Mouse (Mus musculus): ENCODE data around the gene Ss18l1.
A peak's percentile ranks its signal among the peaks of the same experiment; 100 is the strongest.

Ss18l1 gene

DNA sequence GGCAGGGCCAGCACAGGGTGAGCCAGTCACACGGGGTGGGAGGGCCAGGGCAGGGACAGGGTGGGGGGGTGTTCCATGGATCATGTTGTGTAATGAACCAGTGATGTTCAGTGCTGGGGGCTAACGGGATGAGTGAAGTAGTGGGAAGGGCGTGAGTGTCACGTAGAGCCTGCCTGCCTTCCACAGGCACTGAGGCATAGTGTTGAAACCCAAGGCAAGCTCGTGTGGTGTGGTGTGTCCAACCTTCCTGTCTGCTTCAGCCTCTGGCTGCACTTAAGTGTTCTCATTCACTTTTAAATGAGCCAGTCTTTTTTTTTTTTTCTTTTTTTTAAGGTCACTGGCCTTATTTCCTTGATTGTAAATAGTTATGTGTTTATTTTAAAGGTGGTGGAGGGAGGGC lies 7.6 kb upstream of the Ss18l1 start:
- no peak for DNase-seq (ENCODE audit: low read depth, low spot score)

- no peak for DNase-seq (ENCODE audit: low read depth, low spot score)
Measured at GRCm38 (mm10) chr2:180040406-180040805, 1.9 kb upstream of the Ss18l1 start.

DNA sequence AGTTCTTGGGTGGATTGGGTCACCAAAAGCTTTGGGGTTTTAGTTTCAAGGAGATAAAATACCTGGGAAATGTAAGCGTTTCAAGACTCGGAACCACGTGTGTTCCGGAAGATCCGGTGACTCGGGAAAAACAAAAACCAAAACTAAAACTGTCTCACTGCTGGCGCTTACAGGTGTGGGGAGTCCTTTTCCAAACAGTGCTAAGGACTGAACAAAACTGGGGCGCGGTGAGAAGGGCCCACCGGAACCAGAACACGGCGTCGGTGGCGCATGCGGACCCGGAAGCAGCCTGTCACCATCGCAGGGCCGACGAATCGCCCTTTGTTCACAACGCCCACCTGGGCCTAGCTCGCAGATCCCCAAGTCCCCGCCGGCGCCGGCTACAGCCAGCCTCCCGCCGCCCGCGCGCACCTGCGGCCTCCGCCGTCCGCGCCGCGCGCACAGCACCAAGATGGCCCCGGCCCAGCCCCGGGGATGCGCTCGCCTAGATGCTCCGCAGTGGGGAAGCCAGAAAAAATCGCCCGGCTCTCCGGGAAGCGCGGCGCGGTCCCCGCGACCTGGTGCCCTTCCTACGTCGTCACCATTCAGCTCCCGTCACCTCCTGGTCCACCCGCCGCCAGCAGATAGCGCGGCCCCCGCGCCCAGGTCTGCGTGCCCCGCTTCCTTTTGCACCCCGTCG lies 593 bp upstream of the Ss18l1 start:
- peak; percentile 72 for DNase-seq (ENCODE audit: low read depth, low spot score)

DNA sequence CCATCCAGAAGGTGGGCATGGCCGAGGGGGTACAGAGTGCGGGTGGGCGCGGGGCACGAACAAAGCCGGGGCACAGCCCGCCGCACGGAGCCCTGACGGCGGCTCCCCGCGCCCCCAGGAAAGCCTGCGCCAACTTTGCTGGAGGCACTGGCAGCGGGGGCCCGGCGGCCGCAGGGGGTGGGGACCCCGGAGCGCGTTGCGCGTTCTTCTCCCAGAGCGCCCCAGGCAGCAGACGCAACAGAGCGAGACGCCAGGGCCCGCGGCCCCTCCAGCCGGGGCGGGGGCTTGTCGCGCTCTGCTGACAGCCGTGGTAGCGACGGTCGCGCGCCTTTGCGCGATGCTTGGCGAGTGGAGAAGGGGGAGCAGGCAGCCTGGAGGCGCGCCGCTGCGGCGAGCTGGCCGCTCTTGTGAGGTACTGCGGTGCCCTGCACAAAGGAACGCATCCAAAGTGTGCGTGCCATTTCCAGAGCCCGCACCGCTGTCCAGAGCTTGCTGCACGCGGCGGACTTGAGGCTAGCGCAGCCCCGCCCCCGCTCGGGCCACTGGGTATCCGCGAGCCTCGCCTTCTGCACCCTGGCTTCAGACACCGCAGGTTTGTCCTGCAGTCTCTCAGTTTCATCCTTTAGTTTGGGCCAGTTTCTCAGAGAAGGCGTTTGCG lies 678 bp downstream of the Ss18l1 start:
- peak; percentile 81 for DNase-seq (ENCODE audit: low read depth, low spot score)

DNA sequence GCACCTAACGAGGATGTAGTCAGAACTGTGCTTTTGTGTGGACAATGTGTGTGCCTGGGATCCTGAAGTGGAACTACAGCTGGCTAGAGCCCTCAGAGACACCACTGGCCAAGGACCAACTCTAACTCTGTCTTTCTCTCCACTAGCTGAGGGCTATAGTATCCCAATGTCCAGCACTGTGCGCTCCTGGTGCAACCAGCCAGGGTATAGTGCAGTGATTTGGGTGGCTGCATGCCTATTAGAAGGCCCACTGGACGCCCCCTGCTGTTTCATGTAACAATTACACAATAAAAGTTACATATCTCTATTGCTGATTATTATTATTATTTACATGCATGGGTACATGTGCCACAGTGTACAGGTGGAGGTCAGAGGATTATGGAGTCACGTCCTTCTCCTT lies 3.0 kb downstream of the Ss18l1 start:
- DNase-seq (ENCODE audit: low read depth, low spot score), result peak; percentile 57

GRCm38 (mm10) chr2:180047580-180047979 lies 5.3 kb downstream of the Ss18l1 start:
- DNase-seq (ENCODE audit: low read depth, low spot score), result no peak

GRCm38 (mm10) chr2:180047980-180048635 lies 5.8 kb downstream of the Ss18l1 start:
- peak; percentile 82 for DNase-seq (ENCODE audit: low read depth, low spot score)

GRCm38 (mm10) chr2:180050986-180051385 lies 8.7 kb downstream of the Ss18l1 start:
- DNase-seq (ENCODE audit: low read depth, low spot score), result peak; percentile 92

DNA sequence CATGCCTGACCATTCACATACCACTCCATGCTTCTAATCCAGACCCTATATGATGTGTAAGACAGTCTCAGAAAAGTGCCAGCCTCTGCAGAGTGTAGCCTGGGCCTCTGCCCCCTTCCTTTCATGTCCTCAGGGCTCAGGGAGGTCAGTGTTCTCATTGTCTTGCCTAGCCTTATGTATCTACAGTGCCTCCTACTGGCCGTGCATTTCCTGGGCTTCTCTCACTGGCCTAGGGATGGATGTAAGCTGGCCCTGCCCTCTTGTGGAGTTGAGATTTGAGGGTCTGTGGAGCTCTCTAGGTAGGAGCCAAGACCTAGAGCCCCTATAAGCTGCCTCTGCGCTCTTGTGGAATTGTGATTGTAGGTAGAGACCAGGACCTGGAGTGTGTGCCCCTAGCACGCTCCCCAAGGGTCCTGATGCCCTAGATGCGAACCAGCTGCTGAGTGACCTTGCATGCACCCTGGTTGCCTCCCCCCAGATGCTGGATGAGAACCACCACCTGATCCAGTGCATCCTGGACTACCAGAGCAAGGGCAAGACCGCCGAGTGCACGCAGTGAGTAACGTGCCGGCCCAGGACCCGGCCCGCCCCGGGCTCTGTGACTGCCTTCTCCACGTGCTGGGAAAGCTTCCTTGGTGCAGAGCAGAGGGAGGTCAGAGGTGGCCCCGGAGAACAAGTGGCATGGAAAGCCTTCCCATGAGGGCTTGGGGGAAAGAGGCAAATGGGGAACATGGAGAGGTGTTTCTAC lies 9.9 kb downstream of the Ss18l1 start:
- DNase-seq (ENCODE audit: low read depth, low spot score), result peak; percentile 40

DNA sequence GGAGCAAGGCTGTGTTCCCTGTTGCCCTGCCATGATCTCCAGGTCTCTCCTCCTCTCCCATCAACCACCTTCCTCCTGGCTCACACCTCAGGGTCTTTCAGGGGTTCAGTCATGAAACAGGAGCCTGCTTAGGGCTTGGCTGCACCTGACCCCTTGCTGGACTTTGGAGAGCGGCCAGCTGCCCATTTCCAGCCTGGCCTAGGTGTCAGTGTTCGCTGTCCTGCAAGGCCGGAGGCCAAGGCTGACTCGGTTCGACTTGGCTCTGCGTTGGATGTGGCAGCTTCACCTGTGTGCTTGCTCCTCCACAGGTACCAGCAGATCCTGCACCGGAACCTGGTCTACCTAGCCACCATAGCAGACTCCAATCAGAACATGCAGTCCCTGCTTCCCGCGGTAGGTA lies 10.7 kb downstream of the Ss18l1 start:
- no peak for DNase-seq (ENCODE audit: low read depth, low spot score)

DNA sequence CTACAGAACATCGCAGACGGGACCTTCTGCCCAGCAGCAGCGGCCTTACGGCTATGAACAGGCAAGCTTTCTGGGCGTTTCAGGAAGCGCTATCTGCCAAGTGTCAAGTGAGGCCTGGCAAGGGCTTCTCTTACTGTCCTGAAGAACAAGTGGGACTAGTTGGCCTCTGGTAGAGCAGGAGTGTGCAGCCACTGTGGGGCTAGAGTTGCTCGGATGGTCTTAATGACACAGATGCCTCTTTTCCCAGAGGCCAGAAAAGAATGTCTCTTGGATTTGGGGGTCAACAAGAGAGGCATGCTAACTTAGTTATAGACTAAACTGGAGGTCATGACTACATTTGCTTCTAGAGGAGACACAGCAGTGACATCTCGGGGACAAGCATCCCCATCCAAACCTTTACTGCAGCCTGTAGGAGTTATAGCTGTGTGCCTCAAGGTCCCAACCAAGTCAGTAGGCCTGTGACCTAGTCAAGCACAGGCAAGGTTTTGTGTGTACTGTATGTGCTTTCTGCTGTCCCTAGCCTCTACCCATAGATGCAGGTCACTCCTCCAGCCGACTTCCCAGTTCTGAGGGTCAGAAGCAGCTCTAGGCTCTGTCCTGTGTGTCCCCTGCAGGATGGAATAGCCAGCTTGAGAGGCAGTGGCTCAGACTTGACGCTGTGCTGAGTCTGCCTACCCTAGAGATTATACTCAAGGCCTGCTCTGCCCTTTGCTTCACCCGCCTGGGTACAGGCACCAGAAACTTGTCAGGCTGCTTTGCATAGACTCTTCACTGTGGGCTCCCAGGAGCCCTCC lies 21.2 kb downstream of the Ss18l1 start:
- DNase-seq (ENCODE audit: low read depth, low spot score), result no peak

DNA sequence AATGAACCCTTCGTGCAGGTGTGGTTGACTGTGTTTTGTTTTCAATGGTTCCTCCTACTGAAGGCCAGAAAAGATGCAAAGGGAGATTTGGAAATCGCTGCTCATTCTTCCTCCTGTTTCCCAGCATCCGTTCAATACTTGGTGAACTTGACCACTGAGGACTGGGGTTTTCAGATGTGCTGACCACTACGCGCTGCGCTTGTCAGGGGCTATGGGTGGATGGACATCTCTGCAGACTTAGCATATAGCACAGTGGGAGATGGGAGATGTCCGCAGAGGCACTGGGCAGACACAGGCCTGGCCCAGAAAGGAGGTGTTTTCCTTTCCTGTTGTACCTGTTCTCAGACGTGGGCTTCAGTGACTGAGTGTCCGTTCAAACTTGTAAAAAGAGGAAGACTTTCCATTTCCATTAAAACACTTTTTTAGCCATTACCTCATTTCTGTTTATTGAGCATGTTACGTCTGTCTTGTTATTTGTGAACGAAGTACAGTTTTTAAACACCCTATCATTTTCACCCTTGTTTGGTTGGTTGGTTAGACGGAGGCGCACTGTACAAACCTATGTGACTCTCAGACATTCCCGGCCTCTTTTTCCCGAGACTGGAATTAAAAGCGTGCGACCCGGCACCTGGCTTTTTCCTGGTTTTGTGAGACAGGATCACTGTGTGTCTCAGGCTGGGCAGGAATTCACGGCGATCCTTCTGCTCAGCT lies 27.6 kb downstream of the Ss18l1 start:
- no peak for DNase-seq (ENCODE audit: low read depth, low spot score)

DNA sequence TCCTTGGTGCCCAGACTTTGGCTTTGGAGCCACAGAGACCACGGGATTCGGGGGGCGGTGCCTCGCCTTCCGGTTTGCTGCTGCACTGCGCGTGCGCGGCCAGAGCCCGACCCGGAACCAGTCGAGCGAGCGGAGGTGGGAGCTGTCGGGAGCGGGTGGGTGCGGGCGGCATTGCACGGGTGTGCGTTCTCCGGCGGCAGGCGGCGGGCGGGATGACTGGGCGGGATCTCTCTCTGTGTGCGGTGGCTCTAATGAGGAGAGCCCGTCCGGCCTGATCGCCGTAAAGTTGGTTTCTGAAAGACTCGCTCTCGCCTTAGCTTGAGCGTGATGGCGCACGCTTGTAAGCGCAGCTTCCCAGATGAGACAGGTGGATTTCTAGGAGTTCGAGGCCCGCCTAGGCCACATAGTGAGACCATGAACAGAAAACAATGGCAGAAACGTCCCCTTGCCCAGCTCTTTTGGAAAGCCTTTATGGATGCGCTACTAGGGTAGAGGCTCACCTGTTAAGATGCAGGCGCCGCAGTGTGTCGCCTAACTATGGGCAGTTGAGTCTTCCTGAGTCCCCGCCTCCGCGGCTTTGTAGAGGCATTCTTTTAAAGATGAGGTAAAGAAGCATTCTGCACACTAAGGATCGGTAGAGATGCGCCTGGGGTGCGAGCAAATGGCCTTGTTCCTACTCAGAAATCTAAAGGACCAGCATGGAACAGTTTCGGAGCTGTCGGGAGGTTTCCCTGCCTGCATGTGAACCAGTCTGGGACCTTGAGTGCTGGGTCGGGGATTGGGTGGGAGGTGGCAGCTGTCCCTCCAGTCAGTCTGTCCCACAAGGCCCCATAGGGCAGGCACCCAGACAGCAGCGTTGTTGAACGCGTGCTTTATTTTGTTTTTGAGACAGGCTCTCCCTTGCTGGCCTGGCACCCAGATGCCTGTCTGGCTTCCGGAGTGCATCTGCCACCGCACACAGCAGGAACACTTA lies 28.5 kb downstream of the Ss18l1 start, which contains the start of gene Mtg2:
Gene Mtg2, plus strand, starts transcription at position 108 of the 973 bp plus-strand sequence.
- peak; percentile 96 for DNase-seq (ENCODE audit: low read depth, low spot score)

GRCm38 (mm10) chr2:180071671-180072070 lies 29.4 kb downstream of the Ss18l1 start:
- DNase-seq (ENCODE audit: low read depth, low spot score), result no peak

DNA sequence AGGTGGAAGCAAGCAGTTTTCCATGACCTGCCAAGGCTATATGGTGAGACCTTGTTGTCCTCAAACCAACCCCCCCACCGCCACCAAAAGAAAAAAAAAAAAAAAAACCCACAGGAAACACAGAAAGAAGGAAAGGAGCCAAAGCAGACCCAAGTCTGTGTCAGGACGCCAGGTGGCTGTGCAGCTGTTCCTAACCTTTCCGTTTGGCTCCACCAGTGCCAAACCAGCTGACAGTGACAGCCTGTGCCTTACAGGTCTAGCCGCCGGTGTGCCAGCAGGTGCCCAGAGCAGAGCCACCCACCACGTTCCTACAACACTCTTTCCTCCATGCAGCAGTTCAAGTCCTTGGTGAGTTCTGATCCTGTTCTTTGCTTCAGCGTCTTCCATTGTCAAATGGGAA lies 30.6 kb downstream of the Ss18l1 start:
- no peak for DNase-seq (ENCODE audit: low read depth, low spot score)

- DNase-seq (ENCODE audit: low read depth, low spot score), result no peak
Measured at GRCm38 (mm10) chr2:180077622-180078021, 35.3 kb downstream of the Ss18l1 start.

DNA sequence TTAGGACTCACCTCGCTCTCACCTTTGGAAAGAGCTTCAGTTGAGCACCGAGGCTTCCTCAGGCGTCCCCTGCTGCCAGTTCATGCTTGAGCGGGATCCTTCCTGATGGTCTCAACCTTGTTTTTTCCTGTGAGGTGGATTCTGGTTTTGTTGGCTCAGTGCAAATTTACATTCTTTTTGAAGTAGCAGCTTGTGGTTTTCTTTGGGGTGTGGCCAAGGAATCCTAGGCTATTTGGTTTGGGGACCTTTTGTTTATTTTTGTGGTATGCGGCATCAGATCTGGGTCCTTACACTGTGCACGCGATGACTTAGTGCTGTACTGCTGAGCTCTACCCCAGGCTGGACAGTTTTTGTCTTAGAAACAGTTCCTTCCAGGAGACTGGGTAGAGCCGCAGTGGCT lies 38.4 kb downstream of the Ss18l1 start:
- no peak for DNase-seq (ENCODE audit: low read depth, low spot score)

DNA sequence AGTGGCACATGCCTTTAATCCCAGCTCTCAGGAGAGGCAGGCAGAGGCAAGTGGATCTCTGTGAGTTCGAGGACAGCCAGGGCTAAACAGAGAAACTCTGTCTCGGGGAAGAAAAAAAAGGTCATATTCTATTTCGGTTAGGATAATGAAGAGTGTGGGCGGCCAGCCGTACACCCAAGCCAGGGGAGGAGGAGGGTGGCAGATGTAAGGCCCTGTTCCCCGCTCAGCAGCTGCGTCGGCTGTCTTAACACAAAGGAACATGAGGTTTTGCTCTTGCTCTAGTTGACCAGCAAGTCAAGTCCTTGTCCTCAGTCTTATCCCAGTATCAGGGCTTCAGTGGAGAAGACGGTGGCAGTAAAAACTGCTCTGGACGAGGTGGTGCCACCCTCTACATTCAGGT lies 40.8 kb downstream of the Ss18l1 start:
- peak; percentile 61 for DNase-seq (ENCODE audit: low read depth, low spot score)

GRCm38 (mm10) chr2:180084565-180084964 lies 42.3 kb downstream of the Ss18l1 start:
- DNase-seq (ENCODE audit: low read depth, low spot score), result peak; percentile 48
